Comparison of ENCODE assay signal across 24 mouse cellular contexts in genomic region chr2:29234002-29234401, GRCm38 (mm10). TPM values are rescaled to one million over a fixed set of nuclear protein-coding genes. Genes with fewer than 3 reads are reported as not detected.
"Had no signal": no experiment of that assay in that cellular context is flagged by ENCODE, and none has a peak within 500 bp of the region (broad histone marks: within the 10 kb centered on the region; RNA-seq: fewer than 3 reads in every experiment).

No protein-coding gene starts in this region.

- ATAC-seq: forebrain, embryonic 13.5 days; forebrain, embryonic 14.5 days; forebrain, embryonic 15.5 days; forebrain, embryonic 16.5 days; forebrain, postnatal 0 days had no signal

- H3K27me3 ChIP-seq: embryonic facial prominence, embryonic 12.5 days; forebrain, embryonic 13.5 days; forebrain, embryonic 15.5 days had no signal

- H3K4me3 ChIP-seq: embryonic facial prominence, embryonic 10.5 days; embryonic facial prominence, embryonic 12.5 days; embryonic facial prominence, embryonic 13.5 days; embryonic facial prominence, embryonic 15.5 days; erythroblast, embryonic 14.5 days; forebrain, embryonic 10.5 days; forebrain, embryonic 13.5 days; forebrain, embryonic 15.5 days; heart, adult 2 months; heart, embryonic 10.5 days had no signal

- H3K27ac ChIP-seq: embryonic facial prominence, embryonic 10.5 days; embryonic facial prominence, embryonic 12.5 days; embryonic facial prominence, embryonic 13.5 days; embryonic facial prominence, embryonic 15.5 days; forebrain, embryonic 10.5 days; forebrain, embryonic 13.5 days; forebrain, embryonic 15.5 days; heart, adult 2 months; heart, embryonic 10.5 days had no signal

- H3K4me2 ChIP-seq: embryonic facial prominence, embryonic 12.5 days; embryonic facial prominence, embryonic 13.5 days; embryonic facial prominence, embryonic 15.5 days; forebrain, embryonic 13.5 days; forebrain, embryonic 15.5 days; heart, embryonic 11.5 days had no signal

- H3K4me1 ChIP-seq: embryonic facial prominence, embryonic 12.5 days; heart, embryonic 10.5 days had no signal

- H3K9ac ChIP-seq: embryonic facial prominence, embryonic 12.5 days; embryonic facial prominence, embryonic 13.5 days; embryonic facial prominence, embryonic 15.5 days; forebrain, embryonic 13.5 days; forebrain, embryonic 15.5 days; forebrain, postnatal 0 days had no signal

- H3K9me3 ChIP-seq: embryonic facial prominence, embryonic 10.5 days; embryonic facial prominence, embryonic 12.5 days; embryonic facial prominence, embryonic 13.5 days; embryonic facial prominence, embryonic 15.5 days; forebrain, embryonic 10.5 days; forebrain, embryonic 13.5 days; forebrain, embryonic 15.5 days; heart, embryonic 10.5 days had no signal

- DNase-seq: cerebellum, adult 2 months; cerebellum, adult 8-10 months; cerebellum, adult 9-10 months; cerebellum, postnatal 36 days; embryo, embryonic 11 days; forebrain, postnatal 0 days; gastrocnemius, postnatal 10 days; gastrocnemius, postnatal 14 days; gastrocnemius, postnatal 25 days; gastrocnemius, postnatal 36 days; heart, adult 11 months had no signal

- H3K36me3 ChIP-seq: embryonic facial prominence, embryonic 10.5 days; embryonic facial prominence, embryonic 12.5 days; embryonic facial prominence, embryonic 13.5 days; embryonic facial prominence, embryonic 15.5 days; forebrain, embryonic 10.5 days; forebrain, embryonic 15.5 days; heart, embryonic 10.5 days had no signal

RNA-seq across cellular contexts. Expression of gene Ntng2, which starts 18.8 kb away (rescaled TPM):
- polyA plus RNA-seq: erythroblast, embryonic 14.5 days; heart, embryonic 11.5 days had no signal
